Mouse (Mus musculus) stomach, embryonic 14.5 days (tissue): ENCODE data around the gene Gm8104. TPM values are rescaled to one million over a fixed set of nuclear protein-coding genes. Genes with fewer than 3 reads are reported as not detected.

Experiments used
- polyA plus RNA-seq: library from polyadenylated mRNA; unstranded; fragments of >200 nt; fragmentation: Nextera tagmentation; extraction: Ambion mirVana; gene quantifications from 2 replicates; pipeline ENCODE4 v1.2.1, GENCODE M21; 2014

The Gm8104 gene
- polyA plus RNA-seq, 1 experiment from 2014 or later: not detected

Other genes with a start within 250 kb of the Gm8104 start
- gene Gm21977, start 247.1 kb upstream of the Gm8104 start, polyA plus RNA-seq: not detected in 2 replicates
- not detected in 2 replicates for gene Gm8082, start 107.0 kb upstream of the Gm8104 start, polyA plus RNA-seq
- gene Gm10376, start 85.0 kb upstream of the Gm8104 start, polyA plus RNA-seq: not detected in 2 replicates
- gene Gm8094, start 24.0 kb upstream of the Gm8104 start, polyA plus RNA-seq: not detected in 2 replicates
- not detected in 2 replicates for gene Gm7233, start 79.3 kb downstream of the Gm8104 start, polyA plus RNA-seq
- gene Gm8122, start 134.7 kb downstream of the Gm8104 start, polyA plus RNA-seq: not detected in 2 replicates
- gene Gm8126, start 158.0 kb downstream of the Gm8104 start, polyA plus RNA-seq: not detected in 2 replicates
- not detected in 2 replicates for gene Gm9732, start 174.4 kb downstream of the Gm8104 start, polyA plus RNA-seq
- gene Gm8127, start 193.2 kb downstream of the Gm8104 start, polyA plus RNA-seq: not detected in 2 replicates
- not detected in 2 replicates for gene 1700001F09Rik, start 247.2 kb downstream of the Gm8104 start, polyA plus RNA-seq